Mouse (Mus musculus) heart, adult 2 months (tissue): ENCODE measurements around the gene Vps4a. TPM values are rescaled to one million over a fixed set of nuclear protein-coding genes. Genes with fewer than 3 reads are reported as not detected.

Source experiments
- DNase-seq, 2 experiments: peaks; one replicate each; pipeline ENCODE4 v3.0.0; 2021
- H3K27ac ChIP-seq: fragments of 200-600 bp; 2 replicates; pipeline ENCODE4 v1.8.1; 2022
- H3K27me3 ChIP-seq: fragments of 200-500 bp; 2 replicates; pipeline ENCODE4 v1.6.1; 2012; ENCODE audit warnings: mild to moderate bottlenecking, low read length, inconsistent platforms, mixed read lengths; ENCODE audit not compliant: control insufficient read depth, insufficient read depth
- H3K36me3 ChIP-seq: fragments of 200-500 bp; 2 replicates; pipeline ENCODE4 v1.6.1; 2012; ENCODE audit warnings: low read length, inconsistent platforms; ENCODE audit not compliant: control insufficient read depth, insufficient read depth
- H3K4me1 ChIP-seq: fragments of 200-500 bp; 2 replicates; pipeline ENCODE4 v1.6.1; 2011; ENCODE audit warnings: low read length; ENCODE audit not compliant: control insufficient read depth, insufficient read depth
- H3K4me3 ChIP-seq: fragments of 200-600 bp; 2 replicates; pipeline ENCODE4 v1.8.1; 2022
- H3K79me2 ChIP-seq: fragments of 200-500 bp; replicated peaks from 2 replicates; pipeline ENCODE4 v1.6.1; 2012; ENCODE audit warnings: mild to moderate bottlenecking, inconsistent platforms, low read length, moderate library complexity, mixed read lengths; ENCODE audit not compliant: control insufficient read depth, insufficient read depth
- H3K9ac ChIP-seq: fragments of 200-500 bp; 2 replicates; pipeline ENCODE4 v1.6.1; 2012; ENCODE audit warnings: low read depth, mild to moderate bottlenecking, control low read depth, inconsistent platforms, low read length, mixed read lengths
- CTCF ChIP-seq: fragments of 200-600 bp; IDR thresholded peaks from 2 replicates; pipeline ENCODE4 v1.8.1; 2022; ENCODE audit warnings: antibody characterized with exemption, mild to moderate bottlenecking, moderate library complexity
- EP300 ChIP-seq: fragments of 200-500 bp; IDR thresholded peaks from 2 replicates; pipeline ENCODE4 v1.6.1; 2011; ENCODE audit warnings: low read depth, low read length, control low read depth; ENCODE audit not compliant: insufficient read depth
- POLR2A ChIP-seq: fragments of 200-500 bp; IDR thresholded peaks from 2 replicates; pipeline ENCODE4 v1.6.1; 2011; ENCODE audit warnings: mild to moderate bottlenecking, low read depth, low read length, control low read depth; ENCODE audit not compliant: insufficient read depth
- WGBS: fragments of 180-500 bp; shearing (Covaris S2); methylation state at CpG from one replicate; pipeline ENCODE4 v1.1.7; 2018; 5-methylcytosine and 5-hydroxymethylcytosine counted together
- intact Hi-C: fragments of 180-260 bp; cut with DNase I; formaldehyde crosslinking; loops from one replicate; pipeline ENCODE4 v1.15.1; 2025
- polyA plus RNA-seq: library from polyadenylated mRNA; depleted of rRNA; stranded (reverse); fragments of >200 nt; gene quantifications from 2 replicates; pipeline ENCODE4 v1.2.3, GENCODE M21; 2012
- total RNA-seq, 2 experiments: library from RNA; stranded (reverse); gene quantifications; 2 replicates each; pipeline ENCODE4 v1.2.3; 2021

Vps4a gene
- total and polyA plus RNA-seq, 3 experiments = 32.3 to 58.3 (median 57.1) TPM

GRCm38 (mm10) chr8:107052046-107052445, 21.0 kb downstream of the Vps4a start:
- H3K4me3 ChIP-seq = no peak overlapping the region
- TF ChIP-seq EP300 = no peak
- TF ChIP-seq CTCF = no peak
- TF ChIP-seq POLR2A = no peak
- no peak for DNase-seq
- intact Hi-C loops = no loop called here
- no peak overlapping the region for H3K9ac ChIP-seq
- WGBS = 96% methylated on average over 8 of the region's 8 CpGs
- H3K36me3 ChIP-seq = peaks cover 3% of the 10 kb centered on the region; the same call in 1 of the 2 replicates
- no peaks in the 10 kb centered on the region for H3K27me3 ChIP-seq
- H3K27ac ChIP-seq = no peak overlapping the region
- H3K4me1 ChIP-seq = peaks cover 3% of the 10 kb centered on the region
- H3K79me2 ChIP-seq = peaks cover 2% of the 10 kb centered on the region; the same call in 1 of the 2 replicates

- TF ChIP-seq EP300 (peak; percentile 88), POLR2A (peak; percentile 86), CTCF (no peak)
- Histone ChIP-seq H3K79me2 (peaks cover 2% of the 10 kb centered on the region; the same call in 1 of the 2 replicates), H3K4me3 (peak within 1 kb of the TSS; percentile 95), H3K4me1 (peaks cover 2% of the 10 kb centered on the region), H3K36me3 (peaks cover 3% of the 10 kb centered on the region), H3K9ac (peak within 1 kb of the TSS; percentile 92), H3K27me3 (no peaks in the 10 kb centered on the region), H3K27ac (peak within 1 kb of the TSS; percentile 88)
- DNase-seq = peak; percentile 93 to 98
- intact Hi-C loops = loop anchor here (1.0 to 2.0 kb wide), 2 partner anchors 25 to 40 kb away; partner anchors contain the start of genes Terf2 and Vps4a
- under 1% methylated on average over 88 of the region's 88 CpGs for WGBS
Measured at GRCm38 (mm10) chr8:107056076-107056972, 25.3 kb downstream of the Vps4a start, which contains the start of the genes Cog8 and Nip7. Gene Cog8, minus strand, starts transcription at chr8:107056689. Gene Nip7, plus strand, starts transcription at chr8:107056877.

- peaks cover 2% of the 10 kb centered on the region; the same call in 1 of the 2 replicates for H3K79me2 ChIP-seq
- H3K27me3 ChIP-seq = no peaks in the 10 kb centered on the region
- H3K27ac ChIP-seq = peak overlapping the region; percentile 64
- intact Hi-C loops = loop anchor here (1.0 to 2.0 kb wide), 2 partner anchors 26 to 40 kb away; partner anchors contain the start of genes Terf2 and Vps4a
- H3K4me1 ChIP-seq = peaks cover 2% of the 10 kb centered on the region
- under 1% methylated on average over 33 of the region's 33 CpGs for WGBS
- no peak for TF ChIP-seq POLR2A
- peaks cover 3% of the 10 kb centered on the region for H3K36me3 ChIP-seq
- H3K9ac ChIP-seq = peak overlapping the region; percentile 59
- no peak for DNase-seq
- peak overlapping the region; percentile 95 for H3K4me3 ChIP-seq
Measured at GRCm38 (mm10) chr8:107056973-107057369, 25.9 kb downstream of the Vps4a start.

- no peaks in the 10 kb centered on the region; the same call in 1 of the 2 replicates for H3K36me3 ChIP-seq
- no peaks in the 10 kb centered on the region; the same call in 1 of the 2 replicates for H3K4me1 ChIP-seq
- no peak overlapping the region for H3K27ac ChIP-seq
- no peak overlapping the region for H3K4me3 ChIP-seq
- intact Hi-C loops = no loop called here
- no peak overlapping the region for H3K9ac ChIP-seq
- no peaks in the 10 kb centered on the region for H3K27me3 ChIP-seq
- no peaks in the 10 kb centered on the region for H3K79me2 ChIP-seq
- WGBS = 80% methylated on average over 1 of the region's 1 CpGs
- no peak for DNase-seq
- TF ChIP-seq POLR2A (no peak), EP300 (no peak), CTCF (no peak)
Measured at GRCm38 (mm10) chr8:107062613-107063012, 31.6 kb downstream of the Vps4a start.

- Histone ChIP-seq H3K4me3 (no peak within 1 kb of the TSS), H3K36me3 (no peaks in the 10 kb centered on the region), H3K9ac (no peak within 1 kb of the TSS), H3K27me3 (no peaks in the 10 kb centered on the region), H3K27ac (no peak within 1 kb of the TSS), H3K4me1 (no peaks in the 10 kb centered on the region), H3K79me2 (no peaks in the 10 kb centered on the region)
- peak in 1 of 2 experiments; percentile 18 for DNase-seq
- 53% methylated on average over 17 of the region's 17 CpGs for WGBS
- TF ChIP-seq EP300 (no peak), POLR2A (no peak), CTCF (no peak)
- intact Hi-C loops = no loop called here
Measured at GRCm38 (mm10) chr8:107065511-107066496, 34.8 kb downstream of the Vps4a start, which contains the start of gene Tmed6. Gene Tmed6, minus strand, starts transcription at chr8:107065644.
